Mouse (Mus musculus): ENCODE measurements around the gene Ciapin1.

- TF ChIP-seq CTCF (conservative IDR thresholded peaks at IDR 0.05; ENCODE audit: insufficient read depth, insufficient read length, low read depth, low read length) (no peak), POLR2A (IDR thresholded peaks at IDR 0.05; ENCODE audit: low read depth, low read length) (no peak)
These were observed 27.3 kb downstream of the Ciapin1 start for GRCm38 (mm10) chr8:94810855-94811254.

All from kidney, adult 2 months (tissue).